Mouse (Mus musculus) limb, embryonic 10.5 days (tissue): Measurements from ENCODE around the gene Angptl8. TPM values are rescaled to one million over a fixed set of nuclear protein-coding genes. Genes with fewer than 3 reads are reported as not detected.

ENCODE experiments used
- DNase-seq: peaks from one replicate; pipeline ENCODE4 v3.0.0-alpha.2; 2017; ENCODE audit warnings: low spot score
- H3K27ac ChIP-seq: fragments of 300-500 bp; sonication (generic); 2 replicates; pipeline ENCODE4 v1.5.1; 2016; ENCODE audit warnings: mild to moderate bottlenecking
- H3K27me3 ChIP-seq: fragments of 300-500 bp; sonication (generic); 2 replicates; pipeline ENCODE4 v1.6.1; 2016; ENCODE audit warnings: low read depth, mild to moderate bottlenecking; ENCODE audit not compliant: poor library complexity, severe bottlenecking
- H3K36me3 ChIP-seq: fragments of 300-500 bp; sonication (generic); 2 replicates; pipeline ENCODE4 v1.6.1; 2016; ENCODE audit warnings: mild to moderate bottlenecking, moderate library complexity
- H3K4me1 ChIP-seq: fragments of 300-500 bp; sonication (generic); 2 replicates; pipeline ENCODE4 v1.6.1; 2016
- H3K4me3 ChIP-seq: fragments of 300-500 bp; sonication (generic); 2 replicates; pipeline ENCODE4 v1.5.1; 2016; ENCODE audit warnings: mild to moderate bottlenecking, moderate library complexity
- H3K9me3 ChIP-seq: fragments of 300-500 bp; sonication (generic); replicated peaks from 2 replicates; pipeline ENCODE4 v1.6.1; 2016; ENCODE audit warnings: mild to moderate bottlenecking
- WGBS: fragments of 180-500 bp; shearing (Covaris S2); methylation state at CpG from one replicate; pipeline ENCODE4 v1.1.7; 2016; 5-methylcytosine and 5-hydroxymethylcytosine counted together
- polyA plus RNA-seq: library from polyadenylated mRNA; unstranded; fragments of >200 nt; fragmentation: Nextera tagmentation; extraction: Ambion mirVana; gene quantifications from 2 replicates; pipeline ENCODE4 v1.2.1, GENCODE M21; 2016

Gene Angptl8
- polyA plus RNA-seq, 1 experiment from 2014 or later = 1.6 TPM

DNA sequence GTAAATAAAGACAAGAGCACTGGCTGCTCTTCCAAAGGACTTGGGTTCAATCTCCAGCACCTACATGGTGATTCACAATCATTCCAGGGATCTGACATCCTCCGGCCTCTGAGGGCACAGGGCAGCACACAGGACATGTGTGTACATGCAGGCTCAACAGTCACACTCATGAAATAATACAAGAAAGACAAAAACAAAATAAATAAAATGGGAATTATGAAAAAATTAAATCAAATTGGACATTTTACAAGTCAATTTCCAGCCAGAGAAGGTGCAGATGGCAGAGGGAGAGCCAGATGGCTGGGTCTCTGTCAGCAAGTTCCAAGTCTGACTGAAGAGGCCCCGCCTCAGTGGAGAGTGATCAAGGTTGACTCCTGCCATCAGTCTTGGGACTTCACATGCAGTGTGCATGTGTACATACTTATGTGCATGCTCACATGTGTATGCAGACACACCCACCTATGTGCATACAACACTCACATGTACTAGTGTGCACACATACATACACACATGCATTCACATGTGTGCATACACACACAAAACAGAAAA, 16.1 kb upstream of the Angptl8 start:
- Histone ChIP-seq H3K36me3 (peaks cover 94% of the 10 kb centered on the region), H3K9me3 (no peaks in the 10 kb centered on the region), H3K4me1 (0 out of 2 replicates have a peak, but pooled peaks cover under 1% of the 10 kb centered on the region), H3K4me3 (no peak overlapping the region), H3K27me3 (no peaks in the 10 kb centered on the region), H3K27ac (no peak overlapping the region)
- DNase-seq = no peak
- 98% methylated on average over 2 of the region's 2 CpGs for WGBS

DNA sequence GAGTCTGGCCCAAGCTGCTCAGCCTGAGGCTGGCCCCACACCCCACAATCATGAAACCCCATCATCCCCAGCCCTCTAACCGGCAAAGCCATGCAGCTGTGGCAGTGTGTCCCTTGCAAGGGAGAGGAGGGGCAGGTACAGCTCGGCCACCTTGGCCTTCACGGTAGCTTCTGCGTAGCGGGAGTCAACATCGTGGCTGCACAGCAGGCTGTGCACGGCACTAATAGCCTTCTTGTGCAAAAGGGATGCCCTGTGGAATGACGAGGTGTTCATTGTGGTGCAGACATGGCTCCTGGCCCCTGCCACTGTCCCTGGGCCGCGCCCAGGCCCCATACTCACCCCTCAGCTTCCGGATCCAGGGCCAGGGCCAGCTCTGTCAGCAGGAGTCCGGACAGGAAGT, 15.1 kb upstream of the Angptl8 start:
- Histone ChIP-seq H3K27ac (0 out of 2 replicates have a peak overlapping the region, but pooled peaks have one; percentile 15), H3K4me3 (no peak overlapping the region), H3K4me1 (peaks cover 9% of the 10 kb centered on the region), H3K27me3 (no peaks in the 10 kb centered on the region), H3K9me3 (no peaks in the 10 kb centered on the region), H3K36me3 (peaks cover 94% of the 10 kb centered on the region)
- no peak for DNase-seq
- WGBS = 90% methylated on average over 12 of the region's 12 CpGs

- Histone ChIP-seq H3K36me3 (peaks cover 90% of the 10 kb centered on the region), H3K9me3 (no peaks in the 10 kb centered on the region), H3K27ac (no peak overlapping the region), H3K4me3 (no peak overlapping the region), H3K4me1 (peaks cover 15% of the 10 kb centered on the region), H3K27me3 (no peaks in the 10 kb centered on the region)
- DNase-seq = no peak
- WGBS = 86% methylated on average over 6 of the region's 6 CpGs
These were observed 12.6 kb upstream of the Angptl8 start for GRCm38 (mm10) chr9:21822686-21823085.

- Histone ChIP-seq H3K27me3 (no peaks in the 10 kb centered on the region), H3K4me1 (peaks cover 15% of the 10 kb centered on the region), H3K36me3 (peaks cover 90% of the 10 kb centered on the region), H3K9me3 (no peaks in the 10 kb centered on the region), H3K4me3 (no peak overlapping the region), H3K27ac (no peak overlapping the region)
- 52% methylated on average over 4 of the region's 4 CpGs for WGBS
- DNase-seq = no peak
These were observed 11.4 kb upstream of the Angptl8 start for GRCm38 (mm10) chr9:21823957-21824356.

GRCm38 (mm10) chr9:21824366-21824765, 10.9 kb upstream of the Angptl8 start:
- 51% methylated on average over 10 of the region's 10 CpGs for WGBS
- Histone ChIP-seq H3K4me1 (peaks cover 15% of the 10 kb centered on the region), H3K4me3 (no peak overlapping the region), H3K27ac (no peak overlapping the region), H3K36me3 (peaks cover 90% of the 10 kb centered on the region), H3K27me3 (no peaks in the 10 kb centered on the region), H3K9me3 (no peaks in the 10 kb centered on the region)
- no peak for DNase-seq

DNA sequence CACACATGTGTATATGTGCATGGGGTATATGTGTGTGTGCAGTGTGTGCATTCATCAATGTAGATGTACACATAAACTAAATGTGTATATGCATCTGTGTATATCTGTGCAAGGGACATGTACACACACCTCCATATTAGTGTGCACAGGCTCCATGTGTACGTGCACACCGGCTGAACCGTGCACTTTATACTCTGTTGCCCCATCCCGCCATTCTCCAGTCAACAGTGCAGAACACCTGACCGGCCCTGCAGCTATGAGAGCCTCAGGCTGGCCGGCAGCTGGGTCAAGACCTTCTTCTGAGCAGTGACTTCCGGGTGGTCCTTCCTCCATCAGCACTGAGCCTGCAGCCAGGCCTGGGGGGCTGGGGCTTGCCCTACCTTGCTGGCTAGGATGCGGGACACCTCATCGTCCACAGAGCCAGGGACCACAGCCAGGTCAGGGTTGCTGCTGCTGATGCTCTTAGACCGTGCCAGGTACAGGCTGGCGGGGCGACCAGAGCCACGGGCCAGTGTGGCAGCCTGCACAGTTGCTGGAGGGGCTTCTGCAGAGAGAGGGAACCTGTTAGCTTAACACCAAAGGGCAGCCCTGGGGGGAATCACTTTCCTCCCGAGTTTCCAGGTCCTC, 5.4 kb upstream of the Angptl8 start:
- H3K36me3 ChIP-seq = peaks cover 95% of the 10 kb centered on the region
- no peak overlapping the region for H3K27ac ChIP-seq
- no peaks in the 10 kb centered on the region for H3K27me3 ChIP-seq
- H3K4me1 ChIP-seq = peaks cover 8% of the 10 kb centered on the region
- H3K4me3 ChIP-seq = no peak overlapping the region
- WGBS = 92% methylated on average over 14 of the region's 14 CpGs
- no peak for DNase-seq
- H3K9me3 ChIP-seq = no peaks in the 10 kb centered on the region

- H3K9me3 ChIP-seq = no peaks in the 10 kb centered on the region
- H3K27me3 ChIP-seq = no peaks in the 10 kb centered on the region
- no peak overlapping the region for H3K27ac ChIP-seq
- no peak for DNase-seq
- peaks cover 96% of the 10 kb centered on the region for H3K36me3 ChIP-seq
- no peak overlapping the region for H3K4me3 ChIP-seq
- 91% methylated on average over 5 of the region's 5 CpGs for WGBS
- H3K4me1 ChIP-seq = peaks cover 3% of the 10 kb centered on the region
These were observed 4.9 kb upstream of the Angptl8 start for GRCm38 (mm10) chr9:21830461-21830850.

DNA sequence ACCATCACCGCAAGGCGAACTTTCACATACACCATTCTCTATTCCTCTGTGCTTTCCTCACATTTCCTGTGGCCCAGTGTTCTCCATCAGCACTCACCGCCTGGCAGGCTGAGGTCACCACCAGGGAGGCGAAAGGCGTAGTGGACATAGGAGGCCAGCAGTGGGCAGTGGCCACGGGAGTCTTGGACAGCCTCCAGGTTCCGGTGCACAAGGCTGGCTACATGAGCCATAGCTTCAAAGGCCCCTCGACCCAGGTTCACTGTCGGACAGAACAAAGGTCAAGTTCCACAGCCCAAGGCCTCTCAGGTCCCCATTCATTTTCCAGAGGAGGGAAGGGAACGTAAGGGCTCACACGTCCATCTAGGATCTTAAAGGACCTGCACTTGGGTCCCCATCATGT, 4.4 kb upstream of the Angptl8 start:
- no peaks in the 10 kb centered on the region for H3K27me3 ChIP-seq
- H3K4me3 ChIP-seq = no peak overlapping the region
- no peak overlapping the region for H3K27ac ChIP-seq
- 88% methylated on average over 11 of the region's 11 CpGs for WGBS
- no peak for DNase-seq
- no peaks in the 10 kb centered on the region for H3K9me3 ChIP-seq
- peaks cover 97% of the 10 kb centered on the region for H3K36me3 ChIP-seq
- no peaks in the 10 kb centered on the region for H3K4me1 ChIP-seq

DNA sequence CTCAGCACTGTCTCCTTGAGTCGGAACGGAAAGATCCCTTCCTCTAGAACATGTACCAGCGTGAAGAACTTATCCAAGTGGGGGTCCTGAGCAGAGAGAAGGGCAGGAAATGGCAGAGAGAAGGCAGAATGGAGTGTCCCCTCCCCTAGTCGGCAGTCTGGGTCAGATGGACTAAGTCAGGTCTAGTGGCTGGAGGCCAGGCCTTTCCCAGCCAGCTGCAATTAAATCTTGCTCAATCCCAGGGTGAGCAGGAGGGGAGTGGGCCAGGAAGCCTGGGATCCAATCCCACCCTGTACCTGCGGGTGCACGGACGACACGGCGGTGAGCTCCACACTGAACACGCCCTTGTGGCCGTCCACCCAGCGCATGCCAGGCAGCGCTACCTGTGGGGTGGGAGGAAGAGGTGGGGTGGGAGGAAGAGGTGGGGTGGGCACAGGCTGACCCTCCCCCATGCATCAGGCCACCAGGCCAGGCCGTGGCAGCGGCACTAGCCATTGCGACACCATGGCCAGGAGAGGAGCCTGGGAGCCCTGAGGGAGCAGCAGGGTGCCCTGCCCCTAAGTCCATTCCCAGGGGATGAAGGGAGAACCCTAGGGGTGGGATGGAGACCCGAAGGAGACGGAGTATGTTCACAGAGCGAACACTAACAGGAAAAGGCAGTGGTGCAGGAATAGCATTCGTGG, 3.6 kb upstream of the Angptl8 start:
- H3K27ac ChIP-seq = no peak overlapping the region
- H3K27me3 ChIP-seq = no peaks in the 10 kb centered on the region
- H3K4me3 ChIP-seq = no peak overlapping the region
- no peaks in the 10 kb centered on the region for H3K4me1 ChIP-seq
- H3K9me3 ChIP-seq = no peaks in the 10 kb centered on the region
- peaks cover 98% of the 10 kb centered on the region for H3K36me3 ChIP-seq
- DNase-seq = no peak
- WGBS = 91% methylated on average over 20 of the region's 20 CpGs

GRCm38 (mm10) chr9:21837690-21838089, 2.4 kb downstream of the Angptl8 start:
- peaks cover 100% of the 10 kb centered on the region for H3K36me3 ChIP-seq
- no peaks in the 10 kb centered on the region for H3K27me3 ChIP-seq
- H3K9me3 ChIP-seq = no peaks in the 10 kb centered on the region
- H3K4me1 ChIP-seq = peaks cover 18% of the 10 kb centered on the region
- DNase-seq = no peak
- H3K4me3 ChIP-seq = no peak overlapping the region
- WGBS = 97% methylated on average over 2 of the region's 2 CpGs
- no peak overlapping the region for H3K27ac ChIP-seq

GRCm38 (mm10) chr9:21840115-21840787, 4.9 kb downstream of the Angptl8 start:
- DNase-seq = peak; percentile 70
- Histone ChIP-seq H3K9me3 (no peaks in the 10 kb centered on the region), H3K4me3 (no peak overlapping the region), H3K27ac (no peak overlapping the region), H3K36me3 (peaks cover 100% of the 10 kb centered on the region), H3K4me1 (peaks cover 30% of the 10 kb centered on the region), H3K27me3 (no peaks in the 10 kb centered on the region)
- WGBS = 60% methylated on average over 8 of the region's 8 CpGs

DNA sequence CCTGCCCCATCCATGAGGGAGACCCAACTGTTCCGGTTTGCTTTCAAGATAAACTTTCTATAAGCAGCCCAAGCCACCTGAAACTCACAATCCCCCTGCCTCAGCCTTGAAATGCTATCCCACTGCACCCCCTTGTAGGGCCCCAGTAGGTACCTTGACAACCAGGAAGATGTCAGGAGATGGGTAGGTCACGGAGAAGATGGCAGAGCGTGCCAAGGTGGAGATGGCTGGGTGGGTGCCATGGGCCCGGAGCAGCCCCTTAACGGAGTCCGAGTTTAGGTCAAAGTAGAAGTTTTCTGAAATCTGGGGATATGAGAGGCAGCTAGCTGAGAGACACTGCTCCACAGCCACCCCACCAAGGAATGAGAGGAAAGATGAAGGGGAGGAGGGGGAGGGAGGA, 6.0 kb downstream of the Angptl8 start:
- H3K4me3 ChIP-seq = no peak overlapping the region
- H3K36me3 ChIP-seq = peaks cover 98% of the 10 kb centered on the region
- H3K27ac ChIP-seq = no peak overlapping the region; the same call in 1 of the 2 replicates
- peaks cover 40% of the 10 kb centered on the region for H3K4me1 ChIP-seq
- WGBS = 95% methylated on average over 6 of the region's 6 CpGs
- no peaks in the 10 kb centered on the region for H3K27me3 ChIP-seq
- no peak for DNase-seq
- no peaks in the 10 kb centered on the region for H3K9me3 ChIP-seq

- peaks cover 88% of the 10 kb centered on the region for H3K36me3 ChIP-seq
- 58% methylated on average over 5 of the region's 5 CpGs for WGBS
- H3K9me3 ChIP-seq = no peaks in the 10 kb centered on the region
- H3K27ac ChIP-seq = peak overlapping the region; percentile 37
- H3K4me3 ChIP-seq = no peak overlapping the region
- no peaks in the 10 kb centered on the region for H3K27me3 ChIP-seq
- peaks cover 51% of the 10 kb centered on the region for H3K4me1 ChIP-seq
- no peak for DNase-seq
These were observed 7.1 kb downstream of the Angptl8 start for GRCm38 (mm10) chr9:21842391-21842790.
